Mouse (Mus musculus): ENCODE data around the gene Meox1.

GRCm38 (mm10) chr11:101871435-101871834 lies 22.7 kb downstream of the Meox1 start:
- no peak for TF ChIP-seq TAL1 (IDR thresholded peaks at IDR 0.05; ENCODE audit: low read length)
- TF ChIP-seq GATA1 (IDR thresholded peaks at IDR 0.05; ENCODE audit: low read length), result no peak

All from erythroblast, embryonic 14.5 days (primary cell).